In genomic region chr7:98490911-98491310, GRCm38 (mm10) we compare ENCODE assay signal across 14 mouse cellular contexts. TPM values are rescaled to one million over a fixed set of nuclear protein-coding genes. Genes with fewer than 3 reads are reported as not detected.
A peak's percentile ranks its signal among the peaks of the same experiment; 100 is the strongest.
DNase-seq lines count a peak whose midpoint lies in the region; ATAC-seq and TF ChIP-seq lines count a peak whose summit lies in the region.
"Had no signal": no experiment of that assay in that cellular context is flagged by ENCODE, and none has a peak within 500 bp of the region (broad histone marks: within the 10 kb centered on the region; RNA-seq: fewer than 3 reads in every experiment).

No protein-coding gene starts in this region.

- peaks cover 24% of the 10 kb centered on the region for H3K27me3 ChIP-seq in hindbrain, embryonic 13.5 days
- H3K27me3 ChIP-seq in hindbrain, embryonic 11.5 days (ENCODE audit: control insufficient read depth, insufficient read depth, low read length), result peaks cover 2% of the 10 kb centered on the region; the same call in 1 of the 2 replicates
- peaks cover 5% of the 10 kb centered on the region; the same call in 1 of the 2 replicates for H3K27me3 ChIP-seq in neural tube, embryonic 12.5 days (replicated peaks)
- H3K27me3 ChIP-seq in limb, embryonic 14.5 days (ENCODE audit: control insufficient read depth, insufficient read depth, low read length), result no peaks in the 10 kb centered on the region

- no peak for TF ChIP-seq POLR2A in limb, embryonic 14.5 days (IDR thresholded peaks at IDR 0.05; ENCODE audit: borderline replicate concordance, extremely low read depth, insufficient read depth, insufficient read length)

- no peak overlapping the region for H3K4me3 ChIP-seq in hindbrain, embryonic 13.5 days
- H3K4me3 ChIP-seq in hindbrain, embryonic 11.5 days (ENCODE audit: low read depth, low read length), result no peak overlapping the region
- H3K4me3 ChIP-seq in neural tube, embryonic 12.5 days, result no peak overlapping the region
- peak overlapping the region; percentile 52; the same call in 1 of the 2 replicates for H3K4me3 ChIP-seq in limb, embryonic 14.5 days (replicated peaks; ENCODE audit: low read length)

- H3K9ac ChIP-seq in hindbrain, embryonic 13.5 days, result no peak overlapping the region
- H3K9ac ChIP-seq in hindbrain, embryonic 11.5 days (ENCODE audit: low read depth, low read length), result no peak overlapping the region
- no peak overlapping the region for H3K9ac ChIP-seq in neural tube, embryonic 12.5 days
- H3K9ac ChIP-seq in limb, embryonic 14.5 days (ENCODE audit: low read depth, low read length, severe bottlenecking), result no peak overlapping the region
- H3K9ac ChIP-seq: forebrain, embryonic 15.5 days had no signal

- no peaks in the 10 kb centered on the region for H3K9me3 ChIP-seq in hindbrain, embryonic 13.5 days
- no peaks in the 10 kb centered on the region for H3K9me3 ChIP-seq in hindbrain, embryonic 11.5 days (ENCODE audit: control insufficient read depth, low read length)
- no peaks in the 10 kb centered on the region for H3K9me3 ChIP-seq in neural tube, embryonic 12.5 days
- no peaks in the 10 kb centered on the region for H3K9me3 ChIP-seq in limb, embryonic 14.5 days (ENCODE audit: control insufficient read depth, low read length)
- H3K9me3 ChIP-seq: forebrain, embryonic 15.5 days; G1E had no signal

- WGBS in hindbrain, embryonic 13.5 days, result 90% methylated on average over 6 of the region's 6 CpGs
- WGBS in hindbrain, embryonic 11.5 days, result 94% methylated on average over 6 of the region's 6 CpGs
- WGBS in neural tube, embryonic 12.5 days, result 95% methylated on average over 6 of the region's 6 CpGs
- 94% methylated on average over 6 of the region's 6 CpGs for WGBS in limb, embryonic 14.5 days

- DNase-seq in hindbrain, embryonic 11.5 days (ENCODE audit: low spot score), result no peak
- no peak for DNase-seq in neural tube, embryonic 10.5 days (ENCODE audit: extremely low spot score, low spot score)
- no peak for DNase-seq in limb, embryonic 14.5 days (ENCODE audit: low spot score)
- no peak for DNase-seq in gastrocnemius, postnatal 10 days
- no peak for DNase-seq in right cerebral cortex, postnatal 25 days
- DNase-seq: adrenal gland, adult 8-10 months; cerebellum, adult 2 months; kidney, postnatal 25 days; thymus, postnatal 14 days had no signal

- H3K27ac ChIP-seq in hindbrain, embryonic 13.5 days, result no peak overlapping the region
- H3K27ac ChIP-seq in hindbrain, embryonic 11.5 days (ENCODE audit: low read depth, low read length), result no peak overlapping the region
- H3K27ac ChIP-seq in neural tube, embryonic 12.5 days, result no peak overlapping the region
- H3K27ac ChIP-seq in limb, embryonic 14.5 days (replicated peaks; ENCODE audit: low read depth, low read length), result no peak overlapping the region
- H3K27ac ChIP-seq: forebrain, embryonic 15.5 days had no signal

- peak overlapping the region; percentile 21 for H3K4me2 ChIP-seq in hindbrain, embryonic 13.5 days
- no peak overlapping the region for H3K4me2 ChIP-seq in hindbrain, embryonic 11.5 days (replicated peaks; ENCODE audit: low read depth, low read length)
- 0 out of 2 replicates have a peak overlapping the region, but pooled peaks have one; percentile 10 for H3K4me2 ChIP-seq in neural tube, embryonic 12.5 days (replicated peaks)
- H3K4me2 ChIP-seq in limb, embryonic 14.5 days (replicated peaks; ENCODE audit: low read depth, low read length, severe bottlenecking), result peak overlapping the region; percentile 86

- peaks cover 21% of the 10 kb centered on the region for H3K4me1 ChIP-seq in hindbrain, embryonic 13.5 days (replicated peaks)
- H3K4me1 ChIP-seq in hindbrain, embryonic 11.5 days (replicated peaks; ENCODE audit: control insufficient read depth, insufficient read depth, low read length), result 0 out of 2 replicates have a peak, but pooled peaks cover 2% of the 10 kb centered on the region
- H3K4me1 ChIP-seq in neural tube, embryonic 12.5 days, result peaks cover 12% of the 10 kb centered on the region
- peaks cover 8% of the 10 kb centered on the region; the same call in 1 of the 2 replicates for H3K4me1 ChIP-seq in limb, embryonic 14.5 days (ENCODE audit: control insufficient read depth, insufficient read depth, low read length)

- no peak for ATAC-seq in hindbrain, embryonic 13.5 days (ENCODE audit: low FRiP score)
- ATAC-seq in hindbrain, embryonic 11.5 days (ENCODE audit: low FRiP score), result no peak
- no peak for ATAC-seq in neural tube, embryonic 12.5 days (ENCODE audit: low FRiP score, low read depth)
- ATAC-seq in limb, embryonic 14.5 days (ENCODE audit: low FRiP score, low read depth), result no peak

- no peaks in the 10 kb centered on the region for H3K36me3 ChIP-seq in hindbrain, embryonic 13.5 days
- H3K36me3 ChIP-seq in hindbrain, embryonic 11.5 days (ENCODE audit: control insufficient read depth, insufficient read depth, low read length), result no peaks in the 10 kb centered on the region
- no peaks in the 10 kb centered on the region for H3K36me3 ChIP-seq in neural tube, embryonic 12.5 days
- H3K36me3 ChIP-seq in limb, embryonic 14.5 days (ENCODE audit: control insufficient read depth, insufficient read depth, low read length), result no peaks in the 10 kb centered on the region
- H3K36me3 ChIP-seq: forebrain, embryonic 15.5 days; G1E had no signal

RNA-seq across cellular contexts. Expression of gene Lrrc32, which starts 1.8 kb away (rescaled TPM):
- polyA plus RNA-seq in hindbrain, embryonic 13.5 days (2015; fragmentation: Nextera tagmentation; extraction: Ambion mirVana), result 3.1 and 3.9 TPM in 2 replicates
- 3.1 and 3.3 TPM in 2 replicates for polyA plus RNA-seq in hindbrain, embryonic 11.5 days (2014; fragmentation: Nextera tagmentation; extraction: Ambion mirVana)
- 3.9 and 5.7 TPM in 2 replicates for polyA plus RNA-seq in neural tube, embryonic 12.5 days (2016; fragmentation: Nextera tagmentation; extraction: Ambion mirVana)
- 12.3 and 16.1 TPM in 2 replicates for polyA plus RNA-seq in limb, embryonic 14.5 days (2012; rRNA removed)
- 8.9 and 10.5 TPM in 2 replicates for polyA plus RNA-seq in limb, embryonic 14.5 days (2014; fragmentation: Nextera tagmentation; extraction: Ambion mirVana)
- 1 to 10 TPM; 7.4 to 8.8 TPM for total RNA-seq in gastrocnemius, postnatal 10 days (2021)
- polyA plus RNA-seq: G1E had no signal

RNA-seq across cellular contexts. Expression of gene Gucy2d, which starts 50.7 kb away (rescaled TPM):
- polyA plus RNA-seq in hindbrain, embryonic 13.5 days (2015; fragmentation: Nextera tagmentation; extraction: Ambion mirVana), result 0.10 TPM in 1 of 2 replicates, not detected in the other
- not detected in 2 replicates for polyA plus RNA-seq in hindbrain, embryonic 11.5 days (2014; fragmentation: Nextera tagmentation; extraction: Ambion mirVana)
- polyA plus RNA-seq in neural tube, embryonic 12.5 days (2016; fragmentation: Nextera tagmentation; extraction: Ambion mirVana), result not detected in 2 replicates
- polyA plus RNA-seq in limb, embryonic 14.5 days (2012; rRNA removed), result 0.09 TPM in 1 of 2 replicates, not detected in the other
- not detected in 2 replicates for polyA plus RNA-seq in limb, embryonic 14.5 days (2014; fragmentation: Nextera tagmentation; extraction: Ambion mirVana)
- total RNA-seq in gastrocnemius, postnatal 10 days (2021), result not detected
- total RNA-seq: adrenal gland, adult 8-10 months; megakaryocyte progenitor cell, adult 5-6 weeks had no signal
- polyA plus RNA-seq: forebrain, embryonic 15.5 days; G1E had no signal
